8 mouse cellular contexts compared by ENCODE assay signal in genomic region chr1:81287088-81287487, GRCm38 (mm10).
DNase-seq lines count a peak whose midpoint lies in the region; ATAC-seq and TF ChIP-seq lines count a peak whose summit lies in the region.

No protein-coding gene starts in this region.

- H3K4me2 ChIP-seq in forebrain, postnatal 0 days (ENCODE audit: low read depth): no peak overlapping the region
- no peak overlapping the region for H3K4me2 ChIP-seq in limb, embryonic 12.5 days
- H3K4me2 ChIP-seq in stomach, embryonic 14.5 days (replicated peaks; ENCODE audit: low read depth, low read length): no peak overlapping the region

- no peak overlapping the region for H3K4me3 ChIP-seq in forebrain, postnatal 0 days (ENCODE audit: low read depth, low read length)
- H3K4me3 ChIP-seq in limb, embryonic 12.5 days (replicated peaks): no peak overlapping the region
- H3K4me3 ChIP-seq in stomach, embryonic 14.5 days (ENCODE audit: low read depth, low read length): no peak overlapping the region

- no peaks in the 10 kb centered on the region for H3K27me3 ChIP-seq in forebrain, postnatal 0 days (ENCODE audit: insufficient read depth, low read length)
- H3K27me3 ChIP-seq in limb, embryonic 12.5 days: no peaks in the 10 kb centered on the region
- H3K27me3 ChIP-seq in stomach, embryonic 14.5 days (ENCODE audit: control insufficient read depth, insufficient read depth, low read length): no peaks in the 10 kb centered on the region

- no peaks in the 10 kb centered on the region for H3K36me3 ChIP-seq in forebrain, postnatal 0 days (ENCODE audit: insufficient read depth)
- H3K36me3 ChIP-seq in limb, embryonic 12.5 days: no peaks in the 10 kb centered on the region
- H3K36me3 ChIP-seq in stomach, embryonic 14.5 days (ENCODE audit: control insufficient read depth, insufficient read depth, low read length): no peaks in the 10 kb centered on the region

- DNase-seq in frontal cortex, postnatal 36 days (ENCODE audit: low spot score in 2 of 2): peak; percentile 15 to 32
- DNase-seq in frontal cortex, postnatal 10 days (ENCODE audit: low spot score in 2 of 2): no peak
- peak; percentile 58 for DNase-seq in 416B (ENCODE audit: low read depth)
- peak; percentile 6 for DNase-seq in cerebellum, adult 11 months
- peak; percentile 71 for DNase-seq in forebrain, postnatal 0 days
- no peak for DNase-seq in gastrocnemius, postnatal 14 days

- H3K9ac ChIP-seq in forebrain, postnatal 0 days: no peak overlapping the region
- H3K9ac ChIP-seq in limb, embryonic 12.5 days (replicated peaks): no peak overlapping the region
- no peak overlapping the region for H3K9ac ChIP-seq in stomach, embryonic 14.5 days (replicated peaks; ENCODE audit: low read depth, low read length)

- peak; percentile 91 for ATAC-seq in forebrain, postnatal 0 days
- peak; percentile 79; the same call in 1 of the 2 replicates for ATAC-seq in limb, embryonic 12.5 days (ENCODE audit: insufficient number of reproducible peaks, insufficient read depth, low FRiP score, low TSS enrichment, low read depth)
- peak; percentile 56; the same call in 1 of the 2 replicates for ATAC-seq in stomach, embryonic 14.5 days (ENCODE audit: insufficient number of reproducible peaks, insufficient read depth, low FRiP score, low read depth)

- H3K9me3 ChIP-seq in forebrain, postnatal 0 days (ENCODE audit: low read length): no peaks in the 10 kb centered on the region
- H3K9me3 ChIP-seq in limb, embryonic 12.5 days: no peaks in the 10 kb centered on the region
- H3K9me3 ChIP-seq in stomach, embryonic 14.5 days (ENCODE audit: control insufficient read depth, low read depth, low read length): no peaks in the 10 kb centered on the region

- H3K4me1 ChIP-seq in forebrain, postnatal 0 days (ENCODE audit: insufficient read depth): no peaks in the 10 kb centered on the region
- no peaks in the 10 kb centered on the region for H3K4me1 ChIP-seq in limb, embryonic 12.5 days (replicated peaks)
- no peaks in the 10 kb centered on the region for H3K4me1 ChIP-seq in stomach, embryonic 14.5 days (ENCODE audit: control insufficient read depth, insufficient read depth, low read length)

- no peak overlapping the region for H3K27ac ChIP-seq in forebrain, postnatal 0 days (ENCODE audit: low read depth, low read length)
- no peak overlapping the region for H3K27ac ChIP-seq in limb, embryonic 12.5 days
- no peak overlapping the region for H3K27ac ChIP-seq in stomach, embryonic 14.5 days (ENCODE audit: low read length)

- intact Hi-C loops in gastrocnemius, postnatal 14 days (cut with DNase I; ENCODE audit: low total_unique reads): no loop called here

- peak; percentile 87 for TF ChIP-seq CTCF in forebrain, postnatal 0 days (IDR thresholded peaks at IDR 0.05; ENCODE audit: low read depth)

Comparison
In these comparisons a context has a peak if more than half of its experiments do, and no peak if none do; other contexts are left out.
1. DNase-seq: peak in frontal cortex, postnatal 36 days (2 of 2), 416B (single experiment), cerebellum, adult 11 months (single experiment) and forebrain, postnatal 0 days (single experiment); none in frontal cortex, postnatal 10 days (0 of 2) and gastrocnemius, postnatal 14 days (single experiment).
2. Peak in every context shown above with its lines, with median percentiles within 50 percentile points of each other: ATAC-seq.